Mouse (Mus musculus): ENCODE data around the gene P4ha2.
A peak's percentile ranks its signal among the peaks of the same experiment; 100 is the strongest.

Gene P4ha2

GRCm38 (mm10) chr11:54068520-54069371 lies 31.1 kb upstream of the P4ha2 start, which contains the start of gene Pdlim4:
Gene Pdlim4 (minus strand): TSS chr11:54069014.
- peak; percentile 28 for DNase-seq (ENCODE audit: low spot score)

- DNase-seq (ENCODE audit: low spot score): no peak
Measured at GRCm38 (mm10) chr11:54071726-54072445, 28.0 kb upstream of the P4ha2 start.

- DNase-seq (ENCODE audit: low spot score): no peak
Measured at GRCm38 (mm10) chr11:54073291-54073690, 26.6 kb upstream of the P4ha2 start.

GRCm38 (mm10) chr11:54075353-54075752 lies 24.5 kb upstream of the P4ha2 start:
- DNase-seq (ENCODE audit: low spot score): no peak

- no peak for DNase-seq (ENCODE audit: low spot score)
Measured at GRCm38 (mm10) chr11:54076101-54076500, 23.8 kb upstream of the P4ha2 start.

GRCm38 (mm10) chr11:54080435-54080834 lies 19.5 kb upstream of the P4ha2 start:
- peak; percentile 53 for DNase-seq (ENCODE audit: low spot score)

GRCm38 (mm10) chr11:54082725-54083124 lies 17.2 kb upstream of the P4ha2 start:
- DNase-seq (ENCODE audit: low spot score): peak; percentile 44

- DNase-seq (ENCODE audit: low spot score): no peak
Measured at GRCm38 (mm10) chr11:54084976-54085375, 14.9 kb upstream of the P4ha2 start.

- DNase-seq (ENCODE audit: low spot score): no peak
Measured at GRCm38 (mm10) chr11:54085816-54086215, 14.1 kb upstream of the P4ha2 start.

GRCm38 (mm10) chr11:54088253-54088946 lies 11.5 kb upstream of the P4ha2 start:
- DNase-seq (ENCODE audit: low spot score): no peak

GRCm38 (mm10) chr11:54088947-54089317 lies 11.0 kb upstream of the P4ha2 start:
- DNase-seq (ENCODE audit: low spot score): peak; percentile 69

GRCm38 (mm10) chr11:54090091-54090879 lies 9.6 kb upstream of the P4ha2 start:
- peak; percentile 34 for DNase-seq (ENCODE audit: low spot score)

GRCm38 (mm10) chr11:54091726-54092125 lies 8.2 kb upstream of the P4ha2 start:
- DNase-seq (ENCODE audit: low spot score): no peak

GRCm38 (mm10) chr11:54092188-54092587 lies 7.7 kb upstream of the P4ha2 start:
- no peak for DNase-seq (ENCODE audit: low spot score)

GRCm38 (mm10) chr11:54093000-54093399 lies 6.9 kb upstream of the P4ha2 start:
- DNase-seq (ENCODE audit: low spot score): peak; percentile 43

- peak; percentile 44 for DNase-seq (ENCODE audit: low spot score)
Measured at GRCm38 (mm10) chr11:54100692-54101591, 1.0 kb downstream of the P4ha2 start.

- no peak for DNase-seq (ENCODE audit: low spot score)
Measured at GRCm38 (mm10) chr11:54101701-54102100, 1.8 kb downstream of the P4ha2 start.

GRCm38 (mm10) chr11:54102706-54103449 lies 3.0 kb downstream of the P4ha2 start:
- no peak for DNase-seq (ENCODE audit: low spot score)

- peak; percentile 54 for DNase-seq (ENCODE audit: low spot score)
Measured at GRCm38 (mm10) chr11:54105011-54105410, 5.1 kb downstream of the P4ha2 start.

GRCm38 (mm10) chr11:54106676-54107075 lies 6.8 kb downstream of the P4ha2 start:
- no peak for DNase-seq (ENCODE audit: low spot score)
